Mouse (Mus musculus) T-helper 2 cell (primary cell): ENCODE results near the gene Arhgap19.

ENCODE experiments used
- in situ Hi-C: fragments of 300-600 bp; cut with MboI, MseI; formaldehyde crosslinking; loops from one replicate; pipeline ENCODE4 v1.15.1; 2025; ENCODE audit warnings: high pct_unique_total_duplicates

Gene Arhgap19

GRCm38 (mm10) chr19:41800451-41800850 is 1.4 kb downstream of the Arhgap19 start:
- in situ Hi-C loops: no loop called here

- in situ Hi-C loops: no loop called here
These were observed 4.3 kb downstream of the Arhgap19 start for GRCm38 (mm10) chr19:41797536-41797935.

GRCm38 (mm10) chr19:41796789-41797327 is 5.0 kb downstream of the Arhgap19 start:
- in situ Hi-C loops: no loop called here

- in situ Hi-C loops: no loop called here
These were observed 5.6 kb downstream of the Arhgap19 start for GRCm38 (mm10) chr19:41796148-41796760.

GRCm38 (mm10) chr19:41794901-41795300 is 6.9 kb downstream of the Arhgap19 start:
- in situ Hi-C loops: no loop called here

GRCm38 (mm10) chr19:41794017-41794416 is 7.8 kb downstream of the Arhgap19 start:
- in situ Hi-C loops: no loop called here

DNA sequence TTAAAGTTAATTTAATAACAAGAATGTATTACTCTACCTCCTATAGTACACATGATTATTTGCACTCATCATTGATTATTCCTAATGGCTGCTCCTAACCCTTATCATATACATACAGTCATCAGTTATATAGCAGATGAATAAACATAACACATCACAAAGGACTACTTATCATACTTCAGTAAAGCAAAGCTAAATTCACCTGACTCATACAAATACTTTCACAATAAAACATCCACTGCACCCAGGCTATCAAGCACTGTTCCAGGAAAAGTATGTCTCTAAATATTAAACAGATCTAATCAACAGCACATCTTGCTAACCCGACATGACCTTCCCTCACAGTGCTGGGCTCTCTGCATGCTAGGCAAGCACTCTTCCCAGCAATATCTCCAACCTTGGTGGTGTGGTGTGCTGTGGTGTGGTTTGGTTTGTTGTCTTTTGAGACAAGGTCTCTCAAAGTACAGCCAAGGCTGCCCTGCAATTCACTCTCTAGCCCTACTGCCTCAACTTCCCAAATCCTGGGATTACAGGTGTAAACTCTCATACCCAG is 8.8 kb downstream of the Arhgap19 start:
- in situ Hi-C loops: no loop called here

- in situ Hi-C loops: no loop called here
These were observed 10.5 kb downstream of the Arhgap19 start for GRCm38 (mm10) chr19:41791384-41791783.

DNA sequence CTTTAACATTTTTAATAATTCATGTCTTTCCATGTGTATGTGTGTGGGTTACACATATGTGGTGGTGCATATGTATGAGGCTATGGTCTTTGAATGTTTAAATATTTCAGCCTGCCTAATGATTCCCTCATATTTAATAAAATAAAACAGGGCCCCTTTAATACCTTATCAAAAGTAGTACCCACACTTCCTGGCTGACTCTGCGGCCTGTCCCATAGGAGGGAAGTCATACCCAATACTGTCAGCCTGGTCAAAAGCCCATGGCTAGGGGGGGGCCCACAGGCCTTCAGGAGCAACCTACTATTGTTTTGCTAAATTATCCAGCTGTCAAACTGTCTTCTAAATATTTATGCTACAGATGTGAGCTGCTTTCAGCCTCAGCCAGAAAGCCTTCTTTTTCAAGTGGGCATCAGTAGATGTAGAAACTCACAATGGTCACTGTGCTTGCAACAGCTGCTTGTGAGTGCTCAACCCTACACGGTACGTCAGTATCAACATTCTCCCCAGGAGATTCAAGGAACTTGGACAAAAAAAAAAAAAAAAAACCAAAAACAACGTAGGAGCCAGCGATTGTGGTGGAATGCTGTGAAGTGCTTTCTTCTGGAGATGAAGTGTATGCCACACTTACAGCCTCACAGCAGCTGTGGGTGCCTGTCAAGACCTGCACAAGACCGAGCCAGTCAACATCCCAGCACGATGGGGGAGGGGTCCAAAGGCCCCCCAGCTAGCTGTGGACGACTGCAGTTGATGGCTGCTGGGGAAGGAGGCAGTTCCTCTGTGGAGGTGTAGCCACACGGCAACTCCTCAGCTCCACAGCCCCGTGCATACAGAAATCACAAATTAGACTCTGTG is 12.5 kb downstream of the Arhgap19 start:
- in situ Hi-C loops: loop anchor here (10.0 kb wide), 1 partner anchor 65 kb away; no protein-coding TSS in a partner anchor

- in situ Hi-C loops: loop anchor here (10.0 kb wide), 1 partner anchor 62 kb away; no protein-coding TSS in a partner anchor
These were observed 15.0 kb downstream of the Arhgap19 start for GRCm38 (mm10) chr19:41786896-41787295.

- in situ Hi-C loops: no loop called here
These were observed 24.3 kb downstream of the Arhgap19 start for GRCm38 (mm10) chr19:41777514-41777913.

DNA sequence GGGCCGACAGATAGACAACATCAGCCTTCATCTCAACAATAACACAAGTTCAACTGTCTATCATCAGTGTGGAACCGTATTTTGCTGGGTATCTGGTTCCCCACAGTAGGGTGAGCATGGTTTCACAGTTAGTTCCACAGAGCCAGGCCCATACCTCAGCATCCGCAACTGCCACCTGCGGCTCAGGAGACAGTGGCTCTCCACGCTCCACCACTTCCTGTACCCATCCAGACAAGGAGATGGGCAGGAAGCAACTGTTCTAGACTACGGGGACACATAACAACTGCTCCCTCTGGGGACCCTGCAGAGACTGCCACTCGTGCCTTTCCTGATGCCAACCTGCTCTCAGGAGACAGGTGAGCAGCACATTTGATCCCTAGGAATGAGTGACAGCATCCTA is 33.1 kb downstream of the Arhgap19 start:
- in situ Hi-C loops: loop anchor here (5.0 to 10.0 kb wide), 2 partner anchors 111 to 144 kb away; no protein-coding TSS in a partner anchor

DNA sequence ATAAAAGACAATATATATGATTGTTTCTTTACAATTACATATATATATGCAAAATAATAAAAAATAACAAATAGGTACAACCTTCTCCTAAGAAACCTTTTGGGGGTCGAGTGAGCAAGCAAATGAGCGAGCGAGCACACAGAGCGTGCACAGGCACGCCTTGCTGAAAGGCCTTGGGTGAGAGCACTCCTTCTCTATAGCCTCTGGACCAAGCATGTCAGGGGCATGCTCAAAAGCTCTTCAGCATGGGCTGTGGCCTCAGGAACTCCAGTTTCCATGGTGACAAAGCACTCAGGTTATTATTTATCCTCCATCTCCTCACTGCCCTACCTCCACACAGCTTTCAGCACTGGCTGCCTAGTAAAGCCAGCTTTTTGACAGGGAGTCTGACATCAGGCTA is 35.2 kb downstream of the Arhgap19 start:
- in situ Hi-C loops: loop anchor here (5.0 to 10.0 kb wide), 2 partner anchors 109 to 142 kb away; no protein-coding TSS in a partner anchor

DNA sequence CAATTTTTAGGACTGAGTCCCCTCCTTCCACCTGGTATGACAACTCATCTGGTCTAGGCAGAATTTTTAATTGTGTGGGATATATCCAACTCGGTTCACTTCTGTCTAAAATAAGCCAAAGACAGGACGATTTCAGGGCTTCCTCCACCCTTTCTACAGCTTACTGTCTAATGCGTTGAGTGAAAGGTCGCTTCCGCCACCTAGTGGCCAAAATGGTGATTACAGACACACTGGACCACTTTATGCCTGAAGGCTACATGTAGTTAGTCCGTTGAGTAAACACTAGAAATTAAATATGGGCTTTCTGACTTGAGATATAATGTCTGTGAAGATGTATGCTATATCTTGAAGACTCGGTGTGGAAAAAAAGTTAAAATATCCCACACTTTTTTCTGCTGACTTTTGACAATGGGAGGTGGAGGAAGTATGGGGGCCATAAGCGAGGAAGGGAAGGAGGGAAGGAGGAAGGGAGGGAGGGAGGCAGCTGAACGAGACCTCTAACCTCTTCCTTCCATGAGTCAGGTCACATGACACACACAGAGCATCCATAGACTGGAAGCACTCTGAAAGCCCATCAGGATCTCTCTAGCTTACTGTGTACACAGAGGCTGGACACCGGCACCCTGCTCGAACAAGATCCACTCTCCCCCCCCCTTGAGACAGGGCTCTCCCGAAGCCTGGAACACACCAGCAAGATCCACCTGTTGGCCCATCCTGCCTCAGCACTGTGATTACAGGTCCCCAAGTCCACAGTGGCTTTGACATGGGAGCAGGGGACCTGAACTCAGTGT is 37.8 kb downstream of the Arhgap19 start:
- in situ Hi-C loops: loop anchor here (10.0 kb wide), 1 partner anchor 139 kb away; no protein-coding TSS in a partner anchor

- in situ Hi-C loops: loop anchor here (10.0 kb wide), 1 partner anchor 137 kb away; no protein-coding TSS in a partner anchor
These were observed 40.3 kb downstream of the Arhgap19 start for GRCm38 (mm10) chr19:41761529-41761928.

DNA sequence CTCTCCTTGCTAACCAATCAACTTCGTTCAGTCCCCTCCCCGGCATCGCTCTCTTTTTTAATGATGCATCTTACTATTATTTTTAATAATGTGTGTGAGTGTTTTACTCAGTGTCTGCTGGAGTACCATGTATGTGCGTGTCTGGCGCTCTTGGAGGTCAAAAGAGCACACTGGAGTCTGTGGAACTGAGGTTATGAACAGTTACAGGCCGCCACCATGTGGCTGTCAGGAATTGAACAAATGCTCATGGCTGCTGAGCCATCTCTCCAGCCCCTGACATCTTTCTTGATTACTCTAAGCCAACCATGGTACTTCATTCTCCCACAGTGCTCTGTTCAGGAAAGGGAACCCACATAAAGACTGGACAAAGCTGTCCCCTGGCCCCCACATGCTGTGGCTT is 42.1 kb downstream of the Arhgap19 start:
- in situ Hi-C loops: loop anchor here (10.0 kb wide), 1 partner anchor 135 kb away; no protein-coding TSS in a partner anchor

DNA sequence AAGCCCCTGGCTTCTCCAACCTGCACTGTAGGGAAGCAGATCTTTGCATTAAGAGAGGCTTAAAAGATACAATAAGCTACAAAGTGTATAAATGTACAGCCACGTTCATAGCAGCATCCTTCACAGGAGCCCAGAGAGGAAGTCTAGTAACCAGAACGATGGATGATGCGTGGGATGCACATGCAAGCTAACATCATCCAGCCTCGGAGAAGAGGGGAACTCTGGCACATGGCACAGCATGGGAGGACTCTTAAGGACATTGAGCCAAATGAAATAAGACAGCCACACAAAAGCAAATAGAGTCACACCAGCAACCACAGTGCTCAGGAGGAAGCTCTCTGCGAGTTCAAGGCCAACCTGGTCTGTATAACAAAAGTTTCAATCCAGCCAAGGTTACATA is 42.6 kb downstream of the Arhgap19 start:
- in situ Hi-C loops: no loop called here

DNA sequence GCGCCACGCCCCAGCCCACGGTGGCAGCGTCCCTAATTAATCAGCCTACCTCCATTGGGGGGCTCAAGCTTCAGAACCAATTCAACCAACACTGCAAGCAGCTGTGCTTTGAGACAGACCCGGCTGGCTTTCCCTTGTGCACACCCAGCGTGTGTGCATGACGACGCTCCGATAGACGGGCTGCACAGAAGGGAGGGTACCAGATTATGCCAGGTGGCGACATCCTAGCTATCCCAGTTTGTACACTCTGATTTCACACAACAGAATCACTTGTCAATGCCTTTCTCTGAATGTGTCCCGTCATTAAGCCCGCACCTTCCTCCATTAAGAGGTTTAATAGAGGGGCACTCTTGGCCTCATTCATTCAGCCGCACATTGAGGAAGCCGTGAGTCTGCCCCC is 47.1 kb downstream of the Arhgap19 start:
- in situ Hi-C loops: no loop called here

DNA sequence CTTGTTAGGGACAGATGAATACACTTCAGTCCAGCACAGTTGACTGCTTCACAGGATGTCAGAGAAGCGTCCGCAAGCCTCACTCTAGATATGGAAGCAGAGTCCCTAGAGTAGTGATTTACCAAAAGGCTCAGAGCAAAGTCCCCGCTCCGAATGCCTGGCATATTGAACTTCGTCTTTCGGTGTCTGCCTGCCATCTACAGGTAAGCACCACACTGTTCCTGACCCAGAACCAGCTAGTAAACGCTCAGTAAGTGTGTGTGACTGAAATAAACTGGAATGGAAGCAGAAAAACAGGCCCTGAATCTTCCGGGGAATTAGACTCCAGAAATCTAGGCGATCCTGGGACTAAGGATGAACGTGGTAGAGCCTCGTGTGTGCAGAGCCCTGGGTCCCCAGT is 49.9 kb downstream of the Arhgap19 start:
- in situ Hi-C loops: no loop called here

DNA sequence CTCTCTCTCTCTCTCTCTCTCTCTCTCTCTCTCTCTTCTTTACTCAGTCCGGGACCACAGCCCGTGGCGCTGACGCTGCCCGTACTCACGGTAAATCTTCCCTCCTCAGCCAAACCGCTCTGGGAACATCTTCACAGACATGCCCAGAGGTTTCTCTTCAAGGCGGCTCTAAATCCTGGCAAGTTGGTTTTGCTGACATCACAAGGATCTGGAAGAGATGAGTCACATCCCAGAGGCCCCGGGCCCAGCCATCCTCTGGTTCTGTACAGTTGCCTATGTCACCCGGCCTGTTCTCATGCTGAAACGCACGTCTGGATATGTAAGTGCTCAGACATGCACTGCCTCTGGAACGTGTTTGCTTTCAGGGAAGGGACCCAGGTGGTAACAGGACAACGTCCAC is 54.4 kb downstream of the Arhgap19 start:
- in situ Hi-C loops: loop anchor here (10.0 kb wide), 1 partner anchor 497 kb away; the partner anchor contains the start of gene Golga7b
